Mouse (Mus musculus): ENCODE measurements at regions not wholly inside any gene's neighbourhood (a gene's known extent, or its start where the extent isn't known, plus 50 kb on each side); places are given as distances from the start of the nearest gene placed in this dataset.

GRCm38 (mm10) chr13:70198638-70199037, 396.4 kb downstream of the Med10 start:
- TF ChIP-seq CTCF (IDR thresholded peaks at IDR 0.05; ENCODE audit: low read depth, low read length): no peak
- TF ChIP-seq POLR2A (IDR thresholded peaks at IDR 0.05; ENCODE audit: extremely low read depth, insufficient read depth, low read length): no peak

Measured in liver, adult 2 months (tissue).